Mouse (Mus musculus): ENCODE results near the gene Pld6.

GRCm38 (mm10) chr11:59774522-59774921 lies 12.9 kb downstream of the Pld6 start:
- TF ChIP-seq UBTF (IDR thresholded peaks at IDR 0.05; ENCODE audit: borderline replicate concordance, insufficient read depth, low read depth, low read length) = no peak
- TF ChIP-seq USF1 (IDR thresholded peaks at IDR 0.05; ENCODE audit: low read depth, low read length) = 0 out of 2 replicates have a peak, but pooled peaks have one; percentile 35
- TF ChIP-seq ZMIZ1 (IDR thresholded peaks at IDR 0.05; ENCODE audit: low read depth, low read length) = no peak
- peak; percentile 90 for TF ChIP-seq RCOR1 (IDR thresholded peaks at IDR 0.05; ENCODE audit: low read depth, low read length)
- TF ChIP-seq NRF1 (IDR thresholded peaks at IDR 0.05; ENCODE audit: insufficient read depth, low read depth, low read length, poor library complexity, severe bottlenecking) = no peak
